Mouse (Mus musculus): ENCODE data around the gene Isg15. TPM values are rescaled to one million over a fixed set of nuclear protein-coding genes. Genes with fewer than 3 reads are reported as not detected.
A peak's percentile ranks its signal among the peaks of the same experiment; 100 is the strongest.

Gene Isg15
- polyA plus RNA-seq, 1 experiment: 90.2 TPM

DNA sequence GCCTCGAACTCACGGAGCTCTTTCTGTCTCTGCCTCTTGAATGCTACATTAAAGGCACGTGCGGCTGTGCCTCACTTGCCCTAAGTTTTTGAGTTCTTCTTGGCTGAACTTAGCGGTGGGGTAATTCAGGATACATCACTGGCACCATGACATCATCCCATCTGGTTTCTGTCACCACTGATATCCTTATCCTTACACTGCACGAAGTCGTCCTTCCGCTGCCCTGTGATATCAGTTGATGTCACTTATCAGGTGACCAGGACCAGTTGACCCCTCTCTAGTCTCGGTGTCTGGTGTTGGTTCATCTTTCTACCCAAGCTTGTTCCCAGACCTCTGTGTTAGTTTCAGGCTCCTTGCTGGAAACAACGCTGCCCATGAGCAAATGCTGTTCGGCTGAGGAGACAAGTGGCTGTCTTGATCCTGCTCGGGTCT is 1.9 kb upstream of the Isg15 start:
- H3K27ac ChIP-seq (ENCODE audit: insufficient read depth, low read depth, low read length): peak overlapping the region; percentile 75
- no peaks in the 10 kb centered on the region; the same call in 1 of the 2 replicates for H3K27me3 ChIP-seq (ENCODE audit: control insufficient read depth, insufficient read depth, low read length)
- no peak for TF ChIP-seq CTCF (IDR thresholded peaks at IDR 0.05; ENCODE audit: extremely low read depth, insufficient read length, insufficient replicate concordance, low read depth, low read length)
- H3K36me3 ChIP-seq (ENCODE audit: control insufficient read depth, insufficient read depth, low read length): 0 out of 2 replicates have a peak, but pooled peaks cover 2% of the 10 kb centered on the region
- peak overlapping the region; percentile 83 for H3K4me3 ChIP-seq (ENCODE audit: low read depth, low read length)
- WGBS: 40% methylated on average over 12 of the region's 12 CpGs
- peaks cover 7% of the 10 kb centered on the region; the same call in 1 of the 2 replicates for H3K4me1 ChIP-seq (ENCODE audit: control insufficient read depth, insufficient read depth, insufficient read length, low read length)

DNA sequence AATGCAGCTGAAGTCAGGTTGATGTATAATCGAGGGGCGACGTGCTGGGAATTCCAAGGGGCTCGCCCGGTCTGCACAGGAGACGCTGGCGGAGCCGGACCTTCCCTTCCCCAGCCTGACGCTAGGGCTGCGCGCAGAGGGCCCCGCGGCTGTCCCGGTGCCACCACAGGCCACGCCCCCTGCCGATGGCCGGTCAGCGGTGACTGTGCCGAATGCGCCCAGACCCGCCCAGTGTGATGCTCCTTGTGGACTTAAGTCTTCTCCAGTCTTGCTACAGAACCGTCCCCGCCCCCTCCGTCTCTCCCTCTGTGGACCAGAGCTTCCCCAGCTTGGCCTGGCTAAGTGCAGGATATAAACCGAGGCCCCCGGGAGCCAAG is 2.8 kb downstream of the Isg15 start:
- H3K27me3 ChIP-seq (ENCODE audit: control insufficient read depth, insufficient read depth, low read length): no peaks in the 10 kb centered on the region
- peaks cover 30% of the 10 kb centered on the region; the same call in 1 of the 2 replicates for H3K4me1 ChIP-seq (ENCODE audit: control insufficient read depth, insufficient read depth, insufficient read length, low read length)
- peak overlapping the region; percentile 82 for H3K4me3 ChIP-seq (ENCODE audit: low read depth, low read length)
- under 1% methylated on average over 26 of the region's 26 CpGs for WGBS
- TF ChIP-seq POLR2A (IDR thresholded peaks at IDR 0.05; ENCODE audit: low read depth, low read length) (0 out of 2 replicates have a peak, but pooled peaks have one; percentile 33), CTCF (IDR thresholded peaks at IDR 0.05; ENCODE audit: extremely low read depth, insufficient read length, insufficient replicate concordance, low read depth, low read length) (peak; percentile 20; the same call in 1 of the 2 replicates)
- H3K36me3 ChIP-seq (ENCODE audit: control insufficient read depth, insufficient read depth, low read length): 0 out of 2 replicates have a peak, but pooled peaks cover 3% of the 10 kb centered on the region
- H3K27ac ChIP-seq (ENCODE audit: insufficient read depth, low read depth, low read length): peak overlapping the region; percentile 90

DNA sequence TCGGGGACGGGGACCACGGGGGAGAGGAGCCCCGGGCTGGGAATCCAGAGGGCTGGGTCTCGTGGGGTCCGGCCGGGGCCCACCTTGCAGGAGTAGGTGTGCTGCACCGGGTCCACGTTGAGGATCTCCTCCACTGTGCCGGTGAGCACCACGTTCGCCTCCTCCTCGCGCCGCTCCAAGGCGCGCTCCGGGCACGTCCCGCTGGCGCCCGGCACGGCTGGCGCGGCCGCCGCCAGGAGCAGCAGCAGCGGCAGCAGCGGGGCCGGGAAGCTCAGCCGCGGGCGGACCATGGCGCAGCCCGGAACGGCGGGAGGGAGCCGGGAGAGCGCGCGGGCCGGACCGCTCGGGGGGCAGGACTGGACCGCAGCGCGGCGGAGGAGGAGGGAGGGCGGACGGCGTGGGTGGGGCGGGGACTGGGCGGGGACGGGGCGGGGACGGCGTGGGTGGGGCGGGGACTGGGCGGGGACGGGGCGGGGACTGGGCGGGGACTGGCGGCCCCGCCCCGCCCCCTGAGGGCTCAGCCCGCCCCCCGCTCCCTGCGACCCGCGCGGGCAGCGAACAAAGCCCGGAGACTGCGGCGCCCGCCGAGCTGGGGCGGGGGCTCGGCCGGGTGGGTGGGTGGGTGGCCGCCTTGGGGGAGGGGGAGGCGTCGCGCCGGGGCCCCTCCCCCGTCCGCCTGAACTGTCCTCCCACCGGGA is 3.3 kb downstream of the Isg15 start, which contains the start of gene Agrn:
TSS of gene Agrn (minus strand) at position 358 of the 698 bp plus-strand sequence.
- Histone ChIP-seq H3K4me1 (ENCODE audit: control insufficient read depth, insufficient read depth, insufficient read length, low read length) (peaks cover 28% of the 10 kb centered on the region; the same call in 1 of the 2 replicates), H3K36me3 (ENCODE audit: control insufficient read depth, insufficient read depth, low read length) (0 out of 2 replicates have a peak, but pooled peaks cover 3% of the 10 kb centered on the region), H3K27ac (ENCODE audit: insufficient read depth, low read depth, low read length) (peak within 1 kb of the TSS; percentile 90), H3K27me3 (ENCODE audit: control insufficient read depth, insufficient read depth, low read length) (no peaks in the 10 kb centered on the region), H3K4me3 (ENCODE audit: low read depth, low read length) (peak within 1 kb of the TSS; percentile 82)
- WGBS: under 1% methylated on average over 67 of the region's 88 CpGs
- TF ChIP-seq POLR2A (IDR thresholded peaks at IDR 0.05; ENCODE audit: low read depth, low read length): peak; percentile 41; the same call in 1 of the 2 replicates
- no peak for TF ChIP-seq CTCF (IDR thresholded peaks at IDR 0.05; ENCODE audit: extremely low read depth, insufficient read length, insufficient replicate concordance, low read depth, low read length)

DNA sequence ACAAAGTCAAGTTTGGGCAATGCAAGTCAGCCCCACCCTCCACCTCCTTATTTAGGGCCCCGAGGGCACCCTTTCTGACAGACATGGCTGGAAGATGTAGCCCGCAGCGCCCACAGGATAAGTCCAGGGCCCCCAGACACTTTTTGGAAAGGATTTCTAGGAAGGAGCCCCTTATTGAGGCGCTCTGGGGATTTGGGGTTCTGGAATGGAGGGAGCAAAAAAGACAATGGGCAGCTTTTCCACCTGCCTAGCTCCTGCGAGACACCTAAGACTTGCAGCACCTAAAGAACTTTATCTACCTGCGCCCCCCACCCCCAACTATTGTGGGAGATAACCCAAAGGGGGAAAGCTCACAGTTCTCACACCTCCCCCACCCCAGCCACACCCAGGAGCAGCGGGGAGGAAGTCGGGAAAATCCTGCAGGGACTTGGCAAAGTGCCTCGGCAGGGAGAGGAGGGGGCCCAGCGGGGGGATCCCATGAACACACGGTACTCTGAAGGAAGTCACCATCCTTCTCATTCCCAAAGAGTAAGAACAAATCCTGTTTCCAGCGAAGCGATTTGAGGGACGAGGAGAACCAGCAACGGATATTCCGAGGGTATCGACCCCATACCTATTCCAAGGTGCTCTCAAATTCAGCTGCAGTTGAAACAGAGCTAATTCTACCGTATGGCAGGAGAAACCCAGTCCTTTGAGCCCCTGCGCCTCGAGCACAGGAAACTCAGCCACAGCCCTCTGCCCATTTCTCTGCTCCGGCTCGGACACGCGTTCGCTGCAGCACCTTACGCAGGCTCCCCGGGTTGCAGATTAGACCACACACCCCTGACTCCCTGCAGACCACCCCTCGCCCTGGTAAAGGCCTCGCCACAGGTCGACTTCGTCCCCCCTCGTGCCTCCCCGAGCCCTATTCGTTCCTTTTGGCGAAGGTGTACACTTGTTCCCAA is 4.4 kb downstream of the Isg15 start:
- no peaks in the 10 kb centered on the region for H3K27me3 ChIP-seq (ENCODE audit: control insufficient read depth, insufficient read depth, low read length)
- 8% methylated on average over 35 of the region's 35 CpGs for WGBS
- TF ChIP-seq POLR2A (IDR thresholded peaks at IDR 0.05; ENCODE audit: low read depth, low read length): no peak
- TF ChIP-seq CTCF (IDR thresholded peaks at IDR 0.05; ENCODE audit: extremely low read depth, insufficient read length, insufficient replicate concordance, low read depth, low read length): no peak
- peak overlapping the region; percentile 63 for H3K4me3 ChIP-seq (ENCODE audit: low read depth, low read length)
- H3K4me1 ChIP-seq (ENCODE audit: control insufficient read depth, insufficient read depth, insufficient read length, low read length): peaks cover 28% of the 10 kb centered on the region; the same call in 1 of the 2 replicates
- 0 out of 2 replicates have a peak, but pooled peaks cover 3% of the 10 kb centered on the region for H3K36me3 ChIP-seq (ENCODE audit: control insufficient read depth, insufficient read depth, low read length)
- H3K27ac ChIP-seq (ENCODE audit: insufficient read depth, low read depth, low read length): no peak overlapping the region; the same call in 1 of the 2 replicates

DNA sequence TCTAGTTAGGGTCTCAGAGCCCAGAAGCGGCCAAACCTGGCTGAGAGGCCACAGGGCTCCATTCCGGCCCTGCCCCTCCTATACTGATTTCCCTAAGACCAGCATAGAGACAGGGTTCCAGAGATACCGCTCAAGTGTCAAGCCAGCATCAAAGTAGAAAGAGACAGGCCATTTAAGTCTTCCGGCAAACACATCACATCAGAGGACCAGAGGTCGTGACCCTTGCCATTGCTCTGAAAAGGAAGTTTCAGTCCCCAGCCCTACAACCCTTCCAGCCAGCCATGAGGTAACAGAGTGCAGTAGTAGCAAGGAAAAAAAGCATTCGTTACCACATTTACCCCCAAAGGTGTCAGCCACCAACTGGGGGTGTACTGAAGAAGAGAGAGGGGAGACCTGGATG is 6.3 kb downstream of the Isg15 start:
- peak overlapping the region; percentile 47 for H3K27ac ChIP-seq (ENCODE audit: insufficient read depth, low read depth, low read length)
- H3K4me3 ChIP-seq (ENCODE audit: low read depth, low read length): no peak overlapping the region
- 89% methylated on average over 6 of the region's 6 CpGs for WGBS
- TF ChIP-seq POLR2A (IDR thresholded peaks at IDR 0.05; ENCODE audit: low read depth, low read length) (no peak), CTCF (IDR thresholded peaks at IDR 0.05; ENCODE audit: extremely low read depth, insufficient read length, insufficient replicate concordance, low read depth, low read length) (no peak)
- H3K36me3 ChIP-seq (ENCODE audit: control insufficient read depth, insufficient read depth, low read length): peaks cover 10% of the 10 kb centered on the region
- H3K4me1 ChIP-seq (ENCODE audit: control insufficient read depth, insufficient read depth, insufficient read length, low read length): peaks cover 40% of the 10 kb centered on the region; the same call in 1 of the 2 replicates
- no peaks in the 10 kb centered on the region for H3K27me3 ChIP-seq (ENCODE audit: control insufficient read depth, insufficient read depth, low read length)

DNA sequence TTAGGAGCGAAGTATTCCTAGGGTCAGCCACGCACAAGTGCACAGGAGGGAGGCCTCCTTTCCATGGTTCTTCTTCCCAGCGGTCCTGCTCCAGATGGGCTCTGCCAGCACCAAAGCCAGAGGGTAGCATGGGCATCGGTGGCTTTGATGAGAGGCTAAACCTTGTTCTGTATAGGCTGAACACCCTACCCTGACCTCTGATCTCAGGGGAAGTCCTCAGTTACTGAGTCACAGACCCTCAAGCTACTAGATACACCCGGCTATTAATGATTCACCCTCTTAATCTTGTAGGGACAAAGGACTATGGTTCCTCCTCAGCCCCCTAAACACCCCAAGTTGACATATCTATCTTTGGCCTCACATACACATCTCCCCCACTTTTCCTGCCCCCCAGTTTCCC is 6.7 kb downstream of the Isg15 start:
- TF ChIP-seq CTCF (IDR thresholded peaks at IDR 0.05; ENCODE audit: extremely low read depth, insufficient read length, insufficient replicate concordance, low read depth, low read length) (no peak), POLR2A (IDR thresholded peaks at IDR 0.05; ENCODE audit: low read depth, low read length) (no peak)
- Histone ChIP-seq H3K27ac (ENCODE audit: insufficient read depth, low read depth, low read length) (peak overlapping the region; percentile 65), H3K36me3 (ENCODE audit: control insufficient read depth, insufficient read depth, low read length) (peaks cover 10% of the 10 kb centered on the region), H3K4me1 (ENCODE audit: control insufficient read depth, insufficient read depth, insufficient read length, low read length) (peaks cover 44% of the 10 kb centered on the region; the same call in 1 of the 2 replicates), H3K27me3 (ENCODE audit: control insufficient read depth, insufficient read depth, low read length) (no peaks in the 10 kb centered on the region), H3K4me3 (ENCODE audit: low read depth, low read length) (peak overlapping the region; percentile 32; the same call in 1 of the 2 replicates)
- 76% methylated on average over 5 of the region's 5 CpGs for WGBS
